ENCODE assay signal across 8 mouse cellular contexts in the genomic region with DNA sequence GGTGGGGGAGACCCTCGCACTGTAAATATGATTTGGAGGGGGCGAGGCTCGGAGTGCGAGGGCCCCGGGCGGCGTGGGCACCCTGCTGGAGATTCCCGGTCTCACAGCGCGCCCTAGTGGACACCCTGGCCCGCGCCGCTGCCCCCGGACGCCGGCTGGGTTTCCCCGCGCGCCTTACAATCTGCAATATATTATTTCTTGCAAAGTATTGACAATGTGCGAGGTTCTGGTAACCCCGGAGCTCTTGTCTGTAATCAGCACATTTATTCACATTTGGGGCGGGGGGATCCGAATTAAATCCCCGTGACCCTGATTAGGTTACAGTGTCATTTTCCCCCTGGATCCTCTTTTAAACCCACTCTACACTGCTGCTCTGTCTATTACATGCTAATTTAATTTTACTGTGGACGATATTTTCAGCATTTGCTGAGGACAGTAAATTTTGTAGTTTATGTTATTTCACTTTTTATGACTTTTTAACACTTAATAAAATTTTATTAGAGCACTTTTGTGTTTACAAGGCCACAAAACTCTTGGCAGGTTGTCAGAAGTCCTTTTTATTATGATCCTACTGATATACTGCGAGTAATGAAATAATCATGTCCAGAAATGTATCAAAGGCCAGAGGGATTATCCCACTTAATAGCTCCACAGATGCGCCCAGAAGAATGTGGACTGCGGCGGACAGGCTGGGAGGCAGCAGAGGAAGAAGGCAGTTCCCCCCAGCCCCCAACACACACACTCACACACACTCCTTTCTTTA.
DNase-seq lines count a peak whose midpoint lies in the region; ATAC-seq and TF ChIP-seq lines count a peak whose summit lies in the region.

No protein-coding gene starts in this region.

- H3K27me3 ChIP-seq in hindbrain, embryonic 16.5 days (replicated peaks; ENCODE audit: control insufficient read depth, insufficient read depth, low read length), result peaks cover 16% of the 10 kb centered on the region

- TF ChIP-seq CTCF in gastrocnemius, adult 2 months (IDR thresholded peaks at IDR 0.05), result peak; percentile 96

- peak overlapping the region; percentile 87 for H3K4me2 ChIP-seq in hindbrain, embryonic 16.5 days (ENCODE audit: low read length)

- H3K9ac ChIP-seq in hindbrain, embryonic 16.5 days (ENCODE audit: low read depth, low read length), result peak overlapping the region; percentile 60

- WGBS in hindbrain, embryonic 16.5 days, result 7% methylated on average over 29 of the region's 29 CpGs

- ATAC-seq in hindbrain, embryonic 16.5 days, result peak; percentile 61
- no peak for ATAC-seq in activated CD4-positive, CD25-positive, alpha-beta regulatory T cell, adult 4 months

- peak; percentile 59 to 91 for DNase-seq in adrenal gland, adult (ENCODE audit: inconsistent age in 2 of 2, low spot score in 1 of 2)
- DNase-seq in cerebellum, postnatal 14 days, result peak; percentile 78 to 81
- DNase-seq in gastrocnemius, adult 2 months, result peak; percentile 82
- DNase-seq in left cerebral cortex, postnatal 10 days (ENCODE audit: extremely low spot score in 1 of 2, low spot score in 2 of 2), result peak; percentile 27 to 74
- DNase-seq in lung, postnatal 4 days, result peak; percentile 65 to 74
- peak; percentile 15 to 24 for DNase-seq in right cerebral cortex, postnatal 36 days (ENCODE audit: low spot score in 2 of 2)

- peaks cover 8% of the 10 kb centered on the region for H3K4me1 ChIP-seq in hindbrain, embryonic 16.5 days (ENCODE audit: control insufficient read depth, insufficient read depth, low read depth, low read length)

- H3K9me3 ChIP-seq in hindbrain, embryonic 16.5 days (ENCODE audit: control insufficient read depth, low read length), result no peaks in the 10 kb centered on the region

- intact Hi-C loops in gastrocnemius, adult 2 months (cut with DNase I), result loop anchor here (1.0 to 10.0 kb wide), 5 partner anchors 83 to 449 kb away; no protein-coding TSS in a partner anchor
- intact Hi-C loops in left cerebral cortex, postnatal 10 days (cut with DNase I), result loop anchor here (5.0 to 10.0 kb wide), 4 partner anchors 173 to 449 kb away; partner anchors contain the start of gene Hoxd8

- H3K36me3 ChIP-seq in hindbrain, embryonic 16.5 days (ENCODE audit: control insufficient read depth, insufficient read depth, low read length), result no peaks in the 10 kb centered on the region

- no peak overlapping the region for H3K27ac ChIP-seq in gastrocnemius, adult 2 months
- H3K27ac ChIP-seq in hindbrain, embryonic 16.5 days (ENCODE audit: low read depth, low read length), result no peak overlapping the region

- H3K4me3 ChIP-seq in gastrocnemius, adult 2 months, result peak overlapping the region; percentile 72
- H3K4me3 ChIP-seq in hindbrain, embryonic 16.5 days (ENCODE audit: low read length), result peak overlapping the region; percentile 45

Comparison
In these comparisons a context has a peak if more than half of its experiments do, and no peak if none do; other contexts are left out.
1. DNase-seq: peak in every context shown above with its lines; median percentile 82 in gastrocnemius, adult 2 months; 80 in cerebellum, postnatal 14 days; 75 in adrenal gland, adult; 70 in lung, postnatal 4 days; 50 in left cerebral cortex, postnatal 10 days; 20 in right cerebral cortex, postnatal 36 days.